Mouse (Mus musculus): ENCODE results near the gene Cd207. TPM values are rescaled to one million over a fixed set of nuclear protein-coding genes. Genes with fewer than 3 reads are reported as not detected.
"Not testable (repeated sequence)": the region's sequence is repeated elsewhere in the genome, so short reads cannot be mapped to it uniquely, and the experiment has no call there.

The Cd207 gene
- polyA plus RNA-seq, 1 experiment from 2014 or later = not detected

GRCm38 (mm10) chr6:83635329-83635728 is 42.3 kb downstream of the Cd207 start:
- Histone ChIP-seq H3K4me3 (no peak overlapping the region), H3K4me1 (replicated peaks) (peaks cover 22% of the 10 kb centered on the region), H3K9me3 (replicated peaks) (no peaks in the 10 kb centered on the region), H3K9ac (no peak overlapping the region), H3K4me2 (no peak overlapping the region), H3K27me3 (replicated peaks) (0 out of 2 replicates have a peak, but pooled peaks cover 6% of the 10 kb centered on the region), H3K36me3 (no peaks in the 10 kb centered on the region), H3K27ac (ENCODE audit: poor library complexity, severe bottlenecking) (no peak overlapping the region)
- WGBS = 88% methylated on average over 1 of the region's 1 CpGs
- ATAC-seq (ENCODE audit: insufficient number of reproducible peaks, low FRiP score) = no peak

- WGBS = 29% methylated on average over 4 of the region's 4 CpGs
- H3K36me3 ChIP-seq; ATAC-seq (ENCODE audit: insufficient number of reproducible peaks, low FRiP score); H3K4me3 ChIP-seq; H3K27me3 ChIP-seq (replicated peaks); H3K9ac ChIP-seq; H3K27ac ChIP-seq (ENCODE audit: poor library complexity, severe bottlenecking); H3K4me2 ChIP-seq; H3K9me3 ChIP-seq (replicated peaks): not testable (repeated sequence)
- H3K4me1 ChIP-seq (replicated peaks) = peaks cover 21% of the 10 kb centered on the region
Measured at GRCm38 (mm10) chr6:83634631-83635030, 43.0 kb downstream of the Cd207 start.

GRCm38 (mm10) chr6:83634106-83634505 is 43.6 kb downstream of the Cd207 start:
- H3K4me2 ChIP-seq; H3K9ac ChIP-seq; H3K27me3 ChIP-seq (replicated peaks); H3K36me3 ChIP-seq; H3K9me3 ChIP-seq (replicated peaks); H3K4me3 ChIP-seq: not testable (repeated sequence)
- H3K4me1 ChIP-seq (replicated peaks) = peaks cover 18% of the 10 kb centered on the region
- peak; percentile 51 for ATAC-seq (ENCODE audit: insufficient number of reproducible peaks, low FRiP score)
- peak overlapping the region; percentile 49; the same call in 1 of the 2 replicates for H3K27ac ChIP-seq (ENCODE audit: poor library complexity, severe bottlenecking)
- 15% methylated on average over 5 of the region's 5 CpGs for WGBS

- Histone ChIP-seq H3K36me3 (no peaks in the 10 kb centered on the region), H3K4me3 (no peak overlapping the region), H3K27me3 (replicated peaks) (0 out of 2 replicates have a peak, but pooled peaks cover 6% of the 10 kb centered on the region), H3K4me2 (no peak overlapping the region), H3K9ac (no peak overlapping the region), H3K4me1 (replicated peaks) (peaks cover 18% of the 10 kb centered on the region), H3K27ac (ENCODE audit: poor library complexity, severe bottlenecking) (no peak overlapping the region), H3K9me3 (replicated peaks) (0 out of 2 replicates have a peak, but pooled peaks cover under 1% of the 10 kb centered on the region)
- WGBS = 74% methylated on average over 4 of the region's 4 CpGs
- no peak for ATAC-seq (ENCODE audit: insufficient number of reproducible peaks, low FRiP score)
Measured at GRCm38 (mm10) chr6:83631815-83632214, 45.8 kb downstream of the Cd207 start.

GRCm38 (mm10) chr6:83626781-83627180 is 50.9 kb downstream of the Cd207 start:
- no peaks in the 10 kb centered on the region for H3K36me3 ChIP-seq
- H3K4me2 ChIP-seq = no peak overlapping the region
- H3K4me1 ChIP-seq (replicated peaks) = no peaks in the 10 kb centered on the region
- no peak overlapping the region for H3K4me3 ChIP-seq
- 62% methylated on average over 17 of the region's 17 CpGs for WGBS
- no peak for ATAC-seq (ENCODE audit: insufficient number of reproducible peaks, low FRiP score)
- 0 out of 2 replicates have a peak, but pooled peaks cover 2% of the 10 kb centered on the region for H3K9me3 ChIP-seq (replicated peaks)
- no peak overlapping the region for H3K9ac ChIP-seq
- no peaks in the 10 kb centered on the region; the same call in 1 of the 2 replicates for H3K27me3 ChIP-seq (replicated peaks)
- no peak overlapping the region for H3K27ac ChIP-seq (ENCODE audit: poor library complexity, severe bottlenecking)

Other genes starting within 250 kb of the Cd207 start
- 31.3 and 33.6 TPM in 2 replicates for gene Tet3, start 218.8 kb downstream of the Cd207 start, polyA plus RNA-seq (2016; fragmentation: Nextera tagmentation; extraction: Ambion mirVana)
- gene Dguok, start 170.9 kb downstream of the Cd207 start, polyA plus RNA-seq (2016; fragmentation: Nextera tagmentation; extraction: Ambion mirVana) = 46.5 and 52.5 TPM in 2 replicates
- gene Actg2, start 141.6 kb downstream of the Cd207 start, polyA plus RNA-seq (2016; fragmentation: Nextera tagmentation; extraction: Ambion mirVana) = 8.6 and 10.1 TPM in 2 replicates
- 24.4 and 25.8 TPM in 2 replicates for gene Stambp, start 105.1 kb downstream of the Cd207 start, polyA plus RNA-seq (2016; fragmentation: Nextera tagmentation; extraction: Ambion mirVana)
- gene Clec4f, start 21.7 kb downstream of the Cd207 start, polyA plus RNA-seq (2016; fragmentation: Nextera tagmentation; extraction: Ambion mirVana) = 0.33 and 0.40 TPM in 2 replicates
- gene Vax2, start 33.4 kb upstream of the Cd207 start, polyA plus RNA-seq (2016; fragmentation: Nextera tagmentation; extraction: Ambion mirVana) = 0.14 TPM in 1 of 2 replicates, not detected in the other
- not detected in 2 replicates for gene Atp6v1b1, start 65.1 kb upstream of the Cd207 start, polyA plus RNA-seq (2016; fragmentation: Nextera tagmentation; extraction: Ambion mirVana)
- gene Ankrd53, start 84.8 kb upstream of the Cd207 start, polyA plus RNA-seq (2016; fragmentation: Nextera tagmentation; extraction: Ambion mirVana) = not detected in 2 replicates
- gene Tex261, start 98.0 kb upstream of the Cd207 start, polyA plus RNA-seq (2016; fragmentation: Nextera tagmentation; extraction: Ambion mirVana) = 67.7 and 76.3 TPM in 2 replicates
- 51.6 and 54.1 TPM in 2 replicates for gene Nagk, start 117.1 kb upstream of the Cd207 start, polyA plus RNA-seq (2016; fragmentation: Nextera tagmentation; extraction: Ambion mirVana)
- 12.2 and 13.6 TPM in 2 replicates for gene Paip2b, start 153.9 kb upstream of the Cd207 start, polyA plus RNA-seq (2016; fragmentation: Nextera tagmentation; extraction: Ambion mirVana)
- 53.2 and 56.0 TPM in 2 replicates for gene Zfp638, start 189.3 kb upstream of the Cd207 start, polyA plus RNA-seq (2016; fragmentation: Nextera tagmentation; extraction: Ambion mirVana)